Mouse (Mus musculus) ovary, postnatal 10 days (tissue): ENCODE data around the gene Pde4d.

Source experiments
- DNase-seq: peaks from one replicate; pipeline ENCODE4 v3.0.0; 2022; ENCODE audit warnings: low spot score

Gene Pde4d

GRCm38 (mm10) chr13:108599186-108599900, 149.6 kb downstream of the Pde4d start:
- no peak for DNase-seq

GRCm38 (mm10) chr13:108601021-108601420, 151.3 kb downstream of the Pde4d start:
- DNase-seq: no peak

- DNase-seq: no peak
These were observed 153.8 kb downstream of the Pde4d start for GRCm38 (mm10) chr13:108603502-108603901.

- no peak for DNase-seq
These were observed 154.5 kb downstream of the Pde4d start for GRCm38 (mm10) chr13:108604213-108604612.

- no peak for DNase-seq
These were observed 168.5 kb downstream of the Pde4d start for GRCm38 (mm10) chr13:108618207-108618606.

- DNase-seq: no peak
These were observed 172.9 kb downstream of the Pde4d start for GRCm38 (mm10) chr13:108622681-108623080.

- DNase-seq: no peak
These were observed 174.2 kb downstream of the Pde4d start for GRCm38 (mm10) chr13:108623929-108624328.

- DNase-seq: no peak
These were observed 176.4 kb downstream of the Pde4d start for GRCm38 (mm10) chr13:108626166-108626565.

- no peak for DNase-seq
These were observed 178.8 kb downstream of the Pde4d start for GRCm38 (mm10) chr13:108628501-108628900.

GRCm38 (mm10) chr13:108630576-108630975, 180.8 kb downstream of the Pde4d start:
- DNase-seq: no peak

GRCm38 (mm10) chr13:108631222-108631621, 181.5 kb downstream of the Pde4d start:
- no peak for DNase-seq

GRCm38 (mm10) chr13:108636526-108636925, 186.8 kb downstream of the Pde4d start:
- DNase-seq: no peak

GRCm38 (mm10) chr13:108642259-108642658, 192.5 kb downstream of the Pde4d start:
- no peak for DNase-seq

GRCm38 (mm10) chr13:108646801-108647200, 197.1 kb downstream of the Pde4d start:
- no peak for DNase-seq

- DNase-seq: no peak
These were observed 197.5 kb downstream of the Pde4d start for GRCm38 (mm10) chr13:108647239-108647638.

- no peak for DNase-seq
These were observed 204.4 kb downstream of the Pde4d start for GRCm38 (mm10) chr13:108654026-108654723.

GRCm38 (mm10) chr13:108666579-108666978, 216.8 kb downstream of the Pde4d start:
- DNase-seq: no peak

- DNase-seq: no peak
These were observed 217.3 kb downstream of the Pde4d start for GRCm38 (mm10) chr13:108667077-108667476.

GRCm38 (mm10) chr13:108677056-108677455, 227.3 kb downstream of the Pde4d start:
- DNase-seq: no peak

GRCm38 (mm10) chr13:108683018-108683417, 233.3 kb downstream of the Pde4d start:
- DNase-seq: no peak

GRCm38 (mm10) chr13:108685817-108686216, 236.1 kb downstream of the Pde4d start:
- no peak for DNase-seq

GRCm38 (mm10) chr13:108686262-108686661, 236.5 kb downstream of the Pde4d start:
- no peak for DNase-seq

GRCm38 (mm10) chr13:108686807-108687206, 237.1 kb downstream of the Pde4d start:
- no peak for DNase-seq
